Mouse (Mus musculus): ENCODE measurements around the gene Micu2. TPM values are rescaled to one million over a fixed set of nuclear protein-coding genes. Genes with fewer than 3 reads are reported as not detected.
A peak's percentile ranks its signal among the peaks of the same experiment; 100 is the strongest.

The Micu2 gene
- 103 and 106 TPM in 2 replicates for polyA plus RNA-seq (2016; fragmentation: Nextera tagmentation; extraction: Ambion mirVana)

DNA sequence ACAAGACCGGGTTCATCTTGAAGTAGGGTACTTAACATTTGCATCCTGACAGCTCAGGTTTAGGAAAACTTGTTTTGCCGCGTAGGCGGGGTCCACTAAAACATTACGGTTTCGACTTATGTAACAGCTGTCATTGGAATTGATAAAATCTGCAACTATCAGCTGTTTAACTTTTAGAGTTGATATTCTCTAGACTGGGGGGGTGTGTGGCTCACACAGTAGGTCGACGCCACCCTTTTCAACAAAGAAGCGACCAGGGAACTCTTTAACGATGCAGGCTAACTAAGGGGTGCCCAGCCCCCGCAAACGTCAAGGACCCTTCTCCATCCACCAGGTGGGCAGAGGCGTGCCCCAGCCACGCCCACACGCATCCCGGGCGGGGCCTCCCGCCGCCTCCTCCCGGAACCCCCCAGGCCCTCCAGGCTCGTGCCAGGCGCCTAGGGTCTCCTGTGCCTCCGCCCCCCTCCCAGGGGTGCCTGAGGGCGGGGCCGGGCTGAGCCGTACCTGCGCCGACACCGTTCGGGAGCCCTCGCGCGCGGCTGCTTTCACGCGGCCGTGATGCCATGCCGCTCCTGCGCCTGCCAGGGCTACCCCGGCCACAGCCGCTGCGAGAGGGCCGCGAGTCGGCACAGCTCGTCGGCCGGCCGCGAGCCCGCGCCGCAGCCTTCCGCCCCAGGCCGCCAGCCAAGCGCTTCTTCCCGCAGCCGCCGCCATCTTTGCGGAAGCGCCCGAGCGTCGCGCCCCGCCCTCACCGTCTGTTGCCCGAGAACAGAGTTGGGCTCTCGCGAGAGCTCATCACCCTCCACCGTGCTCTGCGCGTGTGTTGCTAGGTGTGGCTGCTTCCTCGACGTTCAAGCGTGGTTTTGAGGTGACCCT lies at the start of gene Micu2:
Micu2 (minus strand) TSS at position 737 of the 876 bp plus-strand sequence.
- Histone ChIP-seq H3K27ac (ENCODE audit: poor library complexity, severe bottlenecking) (peak within 1 kb of the TSS; percentile 81), H3K4me3 (peak within 1 kb of the TSS; percentile 99), H3K36me3 (peaks cover 5% of the 10 kb centered on the region; the same call in 1 of the 2 replicates), H3K4me1 (replicated peaks) (peaks cover 12% of the 10 kb centered on the region), H3K4me2 (peak within 1 kb of the TSS; percentile 90), H3K9ac (peak within 1 kb of the TSS; percentile 99), H3K27me3 (replicated peaks) (no peaks in the 10 kb centered on the region), H3K9me3 (replicated peaks) (no peaks in the 10 kb centered on the region)
- WGBS: 2% methylated on average over 76 of the region's 76 CpGs
- peak; percentile 91 for ATAC-seq (ENCODE audit: insufficient number of reproducible peaks, low FRiP score)

DNA sequence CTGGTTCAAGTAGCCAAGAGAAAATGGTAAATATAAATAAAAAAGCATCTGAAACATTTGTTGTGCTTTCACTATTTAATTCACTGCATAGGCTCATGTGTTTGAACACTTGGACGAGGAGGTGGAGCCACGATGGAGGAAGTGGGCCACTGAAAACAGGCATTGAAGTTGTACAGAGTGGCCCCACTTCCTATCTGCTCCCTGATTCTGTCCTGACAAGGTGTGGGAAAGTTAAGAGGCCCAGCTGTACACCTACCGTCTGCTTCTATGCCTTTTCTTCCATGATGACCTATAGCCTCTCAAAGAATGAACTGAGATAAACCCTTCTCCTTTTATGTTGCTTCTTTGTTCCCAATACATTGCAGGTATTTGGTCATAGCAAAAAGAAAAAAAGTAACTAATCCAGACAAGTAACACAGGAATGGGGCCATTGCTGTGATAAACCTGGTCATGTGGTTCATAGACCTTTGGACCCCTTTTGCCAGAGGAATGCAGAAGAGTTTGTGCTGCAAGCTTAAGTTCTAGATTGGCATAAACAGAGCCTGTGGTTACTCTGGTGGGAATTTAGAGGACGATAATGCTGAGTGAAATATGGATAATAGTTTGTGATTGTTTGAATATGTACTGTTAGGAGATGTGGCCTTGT lies 47.7 kb upstream of the Micu2 start:
- H3K4me1 ChIP-seq (replicated peaks): 0 out of 2 replicates have a peak, but pooled peaks cover 4% of the 10 kb centered on the region
- 0 out of 2 replicates have a peak, but pooled peaks cover 4% of the 10 kb centered on the region for H3K27me3 ChIP-seq (replicated peaks)
- H3K4me3 ChIP-seq: no peak overlapping the region
- 65% methylated on average over 4 of the region's 4 CpGs for WGBS
- no peaks in the 10 kb centered on the region for H3K36me3 ChIP-seq
- H3K9me3 ChIP-seq (replicated peaks): no peaks in the 10 kb centered on the region
- H3K4me2 ChIP-seq: no peak overlapping the region
- no peak overlapping the region for H3K27ac ChIP-seq (ENCODE audit: poor library complexity, severe bottlenecking)
- H3K9ac ChIP-seq: no peak overlapping the region
- no peak for ATAC-seq (ENCODE audit: insufficient number of reproducible peaks, low FRiP score)

DNA sequence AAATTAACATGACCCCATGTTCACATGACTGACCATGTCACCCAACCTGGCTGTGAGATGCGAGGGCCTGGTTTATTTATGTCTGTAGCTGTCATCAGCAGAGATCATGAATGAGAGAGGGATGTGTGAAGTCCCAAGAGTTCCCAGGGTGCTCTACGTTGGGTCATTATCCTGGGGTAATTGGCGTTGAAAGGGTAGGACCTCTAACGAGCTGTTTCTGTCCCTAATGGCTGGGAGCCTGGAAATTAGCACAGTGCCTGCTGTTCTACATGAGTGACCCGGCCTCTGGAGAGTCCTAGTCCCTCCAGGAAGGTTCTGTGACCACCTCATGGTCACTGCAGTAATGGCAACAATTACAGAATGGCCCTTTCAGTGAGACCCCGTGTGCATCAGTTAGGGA lies 37.1 kb upstream of the Micu2 start:
- H3K4me2 ChIP-seq: no peak overlapping the region
- no peaks in the 10 kb centered on the region for H3K9me3 ChIP-seq (replicated peaks)
- no peak overlapping the region for H3K4me3 ChIP-seq
- no peak overlapping the region for H3K27ac ChIP-seq (ENCODE audit: poor library complexity, severe bottlenecking)
- no peak overlapping the region for H3K9ac ChIP-seq
- 33% methylated on average over 6 of the region's 6 CpGs for WGBS
- no peaks in the 10 kb centered on the region for H3K27me3 ChIP-seq (replicated peaks)
- no peak for ATAC-seq (ENCODE audit: insufficient number of reproducible peaks, low FRiP score)
- no peaks in the 10 kb centered on the region for H3K36me3 ChIP-seq
- no peaks in the 10 kb centered on the region for H3K4me1 ChIP-seq (replicated peaks)

DNA sequence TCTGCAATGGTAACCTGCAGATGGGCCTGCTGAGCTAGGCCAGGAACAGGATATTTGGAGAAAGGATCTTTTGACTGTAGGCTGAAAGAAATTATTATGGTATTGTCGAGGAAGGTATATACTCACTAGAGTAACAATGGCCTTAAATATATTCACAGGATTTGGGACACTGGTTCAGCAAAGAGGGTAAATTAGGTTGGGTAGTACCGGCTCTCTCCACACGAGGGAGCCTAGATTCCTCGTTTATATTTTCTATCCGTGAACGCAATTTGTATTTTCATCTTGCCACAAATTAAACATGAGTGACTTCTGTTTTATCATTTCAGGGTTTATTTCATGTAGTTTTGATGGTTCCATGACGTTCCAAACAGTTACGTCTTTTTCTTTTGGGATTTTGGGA lies 35.5 kb upstream of the Micu2 start:
- Histone ChIP-seq H3K27me3 (replicated peaks) (no peaks in the 10 kb centered on the region), H3K27ac (ENCODE audit: poor library complexity, severe bottlenecking) (no peak overlapping the region), H3K4me2 (no peak overlapping the region), H3K4me3 (no peak overlapping the region), H3K4me1 (replicated peaks) (no peaks in the 10 kb centered on the region), H3K9me3 (replicated peaks) (no peaks in the 10 kb centered on the region), H3K36me3 (no peaks in the 10 kb centered on the region), H3K9ac (no peak overlapping the region)
- no peak for ATAC-seq (ENCODE audit: insufficient number of reproducible peaks, low FRiP score)
- 11% methylated on average over 8 of the region's 8 CpGs for WGBS

DNA sequence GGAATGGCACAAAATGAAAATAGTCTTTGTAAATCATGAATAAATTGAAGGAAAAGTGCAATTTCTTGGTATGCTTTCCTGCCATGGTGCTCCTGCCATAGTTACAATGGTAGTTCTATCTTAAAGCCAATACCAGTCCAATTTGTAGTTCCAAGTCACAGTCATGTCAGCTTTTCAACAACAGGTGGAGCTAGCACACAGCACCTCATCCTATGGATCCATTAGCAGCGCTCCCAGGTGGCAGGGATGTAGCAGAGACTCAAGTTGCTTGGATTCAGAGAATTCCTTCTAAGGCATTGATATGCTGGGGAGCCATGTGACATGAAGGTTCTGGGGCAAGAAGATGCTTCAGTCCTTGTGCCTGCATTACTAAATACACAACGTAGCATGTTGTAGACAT lies 19.8 kb upstream of the Micu2 start:
- Histone ChIP-seq H3K36me3 (no peaks in the 10 kb centered on the region), H3K27me3 (replicated peaks) (0 out of 2 replicates have a peak, but pooled peaks cover 3% of the 10 kb centered on the region), H3K4me3 (no peak overlapping the region), H3K9ac (no peak overlapping the region), H3K9me3 (replicated peaks) (no peaks in the 10 kb centered on the region), H3K4me2 (no peak overlapping the region), H3K4me1 (replicated peaks) (no peaks in the 10 kb centered on the region), H3K27ac (ENCODE audit: poor library complexity, severe bottlenecking) (no peak overlapping the region)
- no peak for ATAC-seq (ENCODE audit: insufficient number of reproducible peaks, low FRiP score)
- WGBS: 45% methylated on average over 2 of the region's 2 CpGs

DNA sequence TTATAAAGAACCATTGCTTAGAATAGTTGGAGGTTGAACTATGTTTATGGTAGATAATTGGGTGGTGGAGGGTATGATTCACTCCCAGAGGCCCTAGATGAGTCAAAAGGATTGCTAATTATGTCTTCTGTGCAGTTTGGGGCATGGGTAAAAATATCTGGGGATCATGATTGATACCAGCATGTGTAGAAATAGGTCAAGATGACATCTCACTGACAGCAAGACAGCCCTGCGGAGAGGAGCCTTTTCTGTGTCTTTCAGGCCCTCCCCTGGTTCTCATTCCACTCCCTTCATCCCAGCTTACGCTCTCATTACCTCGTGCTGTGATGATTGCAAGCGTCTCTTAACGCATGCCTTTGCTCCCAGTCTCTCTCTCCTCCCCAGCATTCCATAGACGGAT lies 4.8 kb upstream of the Micu2 start:
- ATAC-seq (ENCODE audit: insufficient number of reproducible peaks, low FRiP score): no peak
- Histone ChIP-seq H3K36me3 (no peaks in the 10 kb centered on the region), H3K4me3 (no peak overlapping the region), H3K4me1 (replicated peaks) (peaks cover 7% of the 10 kb centered on the region), H3K27me3 (replicated peaks) (no peaks in the 10 kb centered on the region), H3K9ac (no peak overlapping the region), H3K9me3 (replicated peaks) (no peaks in the 10 kb centered on the region), H3K27ac (ENCODE audit: poor library complexity, severe bottlenecking) (no peak overlapping the region), H3K4me2 (no peak overlapping the region)
- WGBS: 35% methylated on average over 6 of the region's 6 CpGs

DNA sequence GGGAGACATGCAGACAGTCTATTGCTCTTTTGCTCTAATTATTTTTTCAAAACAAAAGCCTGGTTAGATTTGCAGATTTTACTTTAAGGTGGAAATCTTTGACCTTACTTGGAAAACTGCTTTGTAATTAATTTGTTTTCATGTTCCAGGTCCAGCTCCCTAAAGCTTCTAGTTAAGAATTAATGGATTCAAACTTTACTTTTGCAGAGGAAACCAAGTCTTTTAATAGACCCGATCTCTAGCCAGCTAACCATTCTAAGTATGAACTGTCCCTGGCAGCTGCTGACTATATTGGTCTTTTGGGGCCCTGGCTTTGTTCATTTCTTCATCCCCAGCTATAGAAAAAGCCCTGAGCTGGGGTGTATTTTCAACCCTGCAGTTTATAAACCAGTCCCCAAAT lies 3.1 kb upstream of the Micu2 start:
- no peaks in the 10 kb centered on the region for H3K27me3 ChIP-seq (replicated peaks)
- no peak for ATAC-seq (ENCODE audit: insufficient number of reproducible peaks, low FRiP score)
- H3K4me1 ChIP-seq (replicated peaks): peaks cover 14% of the 10 kb centered on the region
- 73% methylated on average over 1 of the region's 1 CpGs for WGBS
- H3K9me3 ChIP-seq (replicated peaks): no peaks in the 10 kb centered on the region
- no peak overlapping the region for H3K9ac ChIP-seq
- H3K4me2 ChIP-seq: no peak overlapping the region
- no peak overlapping the region for H3K4me3 ChIP-seq
- no peaks in the 10 kb centered on the region for H3K36me3 ChIP-seq
- no peak overlapping the region for H3K27ac ChIP-seq (ENCODE audit: poor library complexity, severe bottlenecking)

DNA sequence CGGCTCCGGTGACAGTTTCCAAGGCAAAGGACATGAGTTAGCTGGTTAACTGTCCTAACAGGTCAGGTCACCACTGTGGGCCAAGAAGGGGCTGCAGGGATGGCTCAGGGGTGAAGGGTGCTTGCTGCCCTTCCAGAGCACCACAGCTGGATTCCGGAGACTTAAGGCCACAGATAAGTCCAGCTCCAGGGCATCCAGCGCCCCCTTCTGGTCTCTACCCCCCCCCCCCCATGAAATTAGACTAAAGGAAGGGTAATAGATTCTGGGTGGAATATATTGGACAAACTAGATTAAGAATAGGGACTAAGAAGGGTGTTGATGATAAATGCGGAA lies 306 bp upstream of the Micu2 start:
- H3K27me3 ChIP-seq (replicated peaks): no peaks in the 10 kb centered on the region
- H3K36me3 ChIP-seq: peaks cover 5% of the 10 kb centered on the region; the same call in 1 of the 2 replicates
- peak overlapping the region; percentile 90 for H3K4me2 ChIP-seq
- no peak overlapping the region for H3K9ac ChIP-seq
- 23% methylated on average over 5 of the region's 5 CpGs for WGBS
- ATAC-seq (ENCODE audit: insufficient number of reproducible peaks, low FRiP score): no peak; the same call in 1 of the 2 replicates
- peaks cover 15% of the 10 kb centered on the region for H3K4me1 ChIP-seq (replicated peaks)
- no peak overlapping the region for H3K27ac ChIP-seq (ENCODE audit: poor library complexity, severe bottlenecking)
- peak overlapping the region; percentile 99 for H3K4me3 ChIP-seq
- H3K9me3 ChIP-seq (replicated peaks): no peaks in the 10 kb centered on the region

DNA sequence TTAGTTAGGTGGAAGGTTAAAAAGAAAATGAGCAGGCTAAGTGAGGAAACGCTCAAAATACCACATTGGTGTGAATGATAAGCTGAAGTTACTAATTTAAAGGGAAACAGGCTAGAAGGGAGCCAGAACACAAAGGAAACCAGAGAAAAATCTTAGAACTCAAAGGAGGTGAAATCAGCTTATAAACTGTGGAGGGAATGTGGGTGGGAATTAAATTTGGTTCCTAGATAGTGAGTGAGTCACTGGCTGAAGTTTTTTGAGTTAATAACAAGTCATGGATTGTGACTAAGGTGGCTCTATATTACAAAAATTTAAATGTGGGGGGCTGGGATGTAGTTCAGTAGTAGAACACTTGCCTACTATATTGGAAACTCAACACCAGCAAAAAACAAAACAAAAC lies 1.6 kb downstream of the Micu2 start:
- H3K4me3 ChIP-seq: no peak overlapping the region
- 53% methylated on average over 1 of the region's 1 CpGs for WGBS
- ATAC-seq (ENCODE audit: insufficient number of reproducible peaks, low FRiP score): no peak
- H3K36me3 ChIP-seq: peaks cover 13% of the 10 kb centered on the region
- no peaks in the 10 kb centered on the region for H3K27me3 ChIP-seq (replicated peaks)
- peaks cover 11% of the 10 kb centered on the region; the same call in 1 of the 2 replicates for H3K4me1 ChIP-seq (replicated peaks)
- H3K9ac ChIP-seq: no peak overlapping the region
- H3K27ac ChIP-seq (ENCODE audit: poor library complexity, severe bottlenecking): no peak overlapping the region
- H3K9me3 ChIP-seq (replicated peaks): peaks cover 4% of the 10 kb centered on the region; the same call in 1 of the 2 replicates
- no peak overlapping the region for H3K4me2 ChIP-seq

DNA sequence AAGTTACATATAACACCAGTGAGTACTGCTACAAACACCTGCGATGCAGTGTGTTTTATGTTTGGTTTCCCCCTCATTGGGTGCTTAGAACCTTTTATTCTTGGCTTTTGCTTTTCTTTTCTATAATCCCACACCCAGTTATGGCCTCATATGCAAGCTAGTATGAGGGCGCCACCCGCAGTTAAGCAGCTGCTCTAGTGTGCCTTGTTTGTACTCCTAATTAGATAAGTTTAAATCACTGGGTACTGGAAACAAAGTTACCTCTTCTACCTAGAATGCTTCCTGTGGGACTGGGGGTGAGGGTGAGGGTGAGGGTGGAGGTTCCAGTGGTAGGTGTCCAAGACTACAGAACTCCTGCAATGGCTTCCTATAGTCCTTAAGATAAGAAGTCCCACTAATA lies 2.9 kb downstream of the Micu2 start:
- Histone ChIP-seq H3K4me2 (no peak overlapping the region), H3K36me3 (peaks cover 16% of the 10 kb centered on the region), H3K4me3 (no peak overlapping the region), H3K9me3 (replicated peaks) (peaks cover 4% of the 10 kb centered on the region; the same call in 1 of the 2 replicates), H3K27me3 (replicated peaks) (no peaks in the 10 kb centered on the region), H3K4me1 (replicated peaks) (peaks cover 22% of the 10 kb centered on the region), H3K9ac (no peak overlapping the region), H3K27ac (ENCODE audit: poor library complexity, severe bottlenecking) (no peak overlapping the region)
- ATAC-seq (ENCODE audit: insufficient number of reproducible peaks, low FRiP score): no peak
- 93% methylated on average over 3 of the region's 3 CpGs for WGBS

DNA sequence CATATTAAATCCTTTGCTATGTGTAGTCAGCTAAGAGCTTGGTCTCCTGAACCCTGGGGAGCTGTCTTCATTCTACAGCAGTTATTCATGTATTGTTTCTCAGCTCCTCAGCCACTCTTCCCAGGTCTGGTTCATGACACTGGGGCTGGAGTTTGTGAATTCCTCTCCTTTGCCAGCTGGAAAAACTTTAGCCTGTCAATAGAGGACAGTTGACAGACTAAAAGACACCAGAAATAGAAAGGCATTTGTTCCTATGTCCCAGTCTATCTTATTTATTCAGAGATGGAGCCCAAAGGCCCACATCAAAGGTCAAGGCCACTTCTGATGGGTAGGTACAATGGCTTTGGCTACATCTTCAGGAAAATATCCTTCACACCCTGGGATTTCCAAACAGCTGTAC lies 7.3 kb downstream of the Micu2 start:
- H3K4me1 ChIP-seq (replicated peaks): peaks cover 13% of the 10 kb centered on the region
- peaks cover 7% of the 10 kb centered on the region; the same call in 1 of the 2 replicates for H3K9me3 ChIP-seq (replicated peaks)
- no peaks in the 10 kb centered on the region for H3K27me3 ChIP-seq (replicated peaks)
- no peak overlapping the region for H3K9ac ChIP-seq
- 0 out of 2 replicates have a peak overlapping the region, but pooled peaks have one; percentile 14 for H3K27ac ChIP-seq (ENCODE audit: poor library complexity, severe bottlenecking)
- no peak overlapping the region for H3K4me3 ChIP-seq
- H3K36me3 ChIP-seq: peaks cover 42% of the 10 kb centered on the region
- no peak overlapping the region for H3K4me2 ChIP-seq
- ATAC-seq (ENCODE audit: insufficient number of reproducible peaks, low FRiP score): no peak

Data from heart, embryonic 12.5 days (tissue).